Mouse (Mus musculus) forebrain, embryonic 14.5 days (tissue): Measurements from ENCODE around the gene Nudt15. TPM values are rescaled to one million over a fixed set of nuclear protein-coding genes. Genes with fewer than 3 reads are reported as not detected.
A peak's percentile ranks its signal among the peaks of the same experiment; 100 is the strongest.
"Not testable (repeated sequence)": the region's sequence is repeated elsewhere in the genome, so short reads cannot be mapped to it uniquely, and the experiment has no call there.

Experiments
- ATAC-seq: fragments of 200-750 bp; cut with Nextera tagmentation; 2 replicates; pipeline ENCODE4 v1.8.0; 2017; ENCODE audit warnings: mild to moderate bottlenecking, moderate library complexity
- DNase-seq: peaks from one replicate; pipeline ENCODE4 v3.0.0-alpha.2; 2015; ENCODE audit warnings: low spot score
- H3K27ac ChIP-seq: fragments of 300-500 bp; sonication (generic); 2 replicates; pipeline ENCODE4 v1.5.1; 2014; ENCODE audit warnings: low read depth, mild to moderate bottlenecking, control low read depth, low read length, moderate library complexity
- H3K27me3 ChIP-seq: fragments of 300-500 bp; sonication (generic); replicated peaks from 2 replicates; pipeline ENCODE4 v1.6.1; 2014; ENCODE audit warnings: low read length, control low read depth, mixed read lengths; ENCODE audit not compliant: control insufficient read depth, insufficient read depth
- H3K36me3 ChIP-seq: fragments of 300-500 bp; sonication (generic); 2 replicates; pipeline ENCODE4 v1.6.1; 2014; ENCODE audit warnings: low read length, control low read depth; ENCODE audit not compliant: control insufficient read depth, insufficient read depth
- H3K4me1 ChIP-seq: fragments of 300-500 bp; sonication (generic); 2 replicates; pipeline ENCODE4 v1.6.1; 2014; ENCODE audit warnings: antibody characterized with exemption, low read length, control low read depth; ENCODE audit not compliant: control insufficient read depth, insufficient read depth
- H3K4me2 ChIP-seq: fragments of 300-500 bp; sonication (generic); 2 replicates; pipeline ENCODE4 v1.6.1; 2014; ENCODE audit warnings: mild to moderate bottlenecking, control low read depth, low read length
- H3K4me3 ChIP-seq: fragments of 300-500 bp; sonication (generic); 2 replicates; pipeline ENCODE4 v1.5.1; 2014; ENCODE audit warnings: low read depth, low read length, control low read depth
- H3K9ac ChIP-seq: fragments of 300-500 bp; sonication (generic); 2 replicates; pipeline ENCODE4 v1.6.1; 2014; ENCODE audit warnings: mild to moderate bottlenecking, low read length, control low read depth, moderate library complexity
- H3K9me3 ChIP-seq: fragments of 300-500 bp; sonication (generic); replicated peaks from 2 replicates; pipeline ENCODE4 v1.6.1; 2016; ENCODE audit warnings: low read length, control low read depth, mixed read lengths; ENCODE audit not compliant: control insufficient read depth
- WGBS: fragments of 180-500 bp; shearing (Covaris S2); extraction: QIAGEN DNeasy Blood & Tissue Kit; methylation state at CpG from one replicate; pipeline ENCODE4 v1.1.7; 2014; 5-methylcytosine and 5-hydroxymethylcytosine counted together
- polyA plus RNA-seq: library from polyadenylated mRNA; unstranded; fragments of >200 nt; fragmentation: Nextera tagmentation; extraction: Ambion mirVana; gene quantifications from 2 replicates; pipeline ENCODE4 v1.2.1, GENCODE M21; 2014

Nudt15 gene
- 8.2 and 9.1 TPM in 2 replicates for polyA plus RNA-seq

DNA sequence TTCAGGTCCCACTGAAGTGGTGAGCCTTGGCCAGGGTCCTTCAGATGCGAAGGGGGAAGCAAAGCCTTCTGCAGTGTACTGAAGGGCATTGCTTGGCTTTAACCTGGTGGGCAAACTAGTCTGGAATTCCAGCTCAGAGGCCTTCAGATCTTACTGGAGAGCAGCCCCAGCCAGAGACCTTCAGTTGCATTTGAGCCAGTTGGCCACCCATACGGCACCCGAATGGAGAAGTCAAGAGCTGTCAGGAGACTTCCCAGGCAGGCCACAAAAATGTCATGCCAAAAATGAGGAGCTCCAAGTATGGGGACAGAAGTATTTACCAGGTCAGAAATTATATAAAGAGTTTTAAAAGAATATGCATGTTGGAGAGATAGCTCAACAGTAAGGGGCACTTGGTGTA lies at the start of gene Nudt15:
Gene Nudt15, minus strand, starts transcription at position 192 of the 400 bp plus-strand sequence.
- 94% methylated on average over 3 of the region's 3 CpGs for WGBS
- no peak for ATAC-seq
- H3K36me3 ChIP-seq, result no peaks in the 10 kb centered on the region
- DNase-seq, result no peak
- no peaks in the 10 kb centered on the region for H3K4me1 ChIP-seq
- H3K4me3 ChIP-seq, result no peak within 1 kb of the TSS
- H3K9ac ChIP-seq, result no peak within 1 kb of the TSS
- no peaks in the 10 kb centered on the region for H3K27me3 ChIP-seq
- no peak within 1 kb of the TSS for H3K4me2 ChIP-seq
- no peaks in the 10 kb centered on the region for H3K9me3 ChIP-seq
- H3K27ac ChIP-seq, result no peak within 1 kb of the TSS

GRCm38 (mm10) chr14:73592166-73592565 lies 44.1 kb upstream of the Nudt15 start:
- H3K9me3 ChIP-seq, result no peaks in the 10 kb centered on the region
- DNase-seq (no peak), ATAC-seq (no peak)
- no peaks in the 10 kb centered on the region for H3K4me1 ChIP-seq
- peaks cover 45% of the 10 kb centered on the region for H3K36me3 ChIP-seq
- H3K27me3 ChIP-seq, result no peaks in the 10 kb centered on the region
- no peak overlapping the region for H3K9ac ChIP-seq
- no peak overlapping the region for H3K4me2 ChIP-seq
- no peak overlapping the region for H3K4me3 ChIP-seq
- no peak overlapping the region for H3K27ac ChIP-seq
- 88% methylated on average over 1 of the region's 1 CpGs for WGBS

DNA sequence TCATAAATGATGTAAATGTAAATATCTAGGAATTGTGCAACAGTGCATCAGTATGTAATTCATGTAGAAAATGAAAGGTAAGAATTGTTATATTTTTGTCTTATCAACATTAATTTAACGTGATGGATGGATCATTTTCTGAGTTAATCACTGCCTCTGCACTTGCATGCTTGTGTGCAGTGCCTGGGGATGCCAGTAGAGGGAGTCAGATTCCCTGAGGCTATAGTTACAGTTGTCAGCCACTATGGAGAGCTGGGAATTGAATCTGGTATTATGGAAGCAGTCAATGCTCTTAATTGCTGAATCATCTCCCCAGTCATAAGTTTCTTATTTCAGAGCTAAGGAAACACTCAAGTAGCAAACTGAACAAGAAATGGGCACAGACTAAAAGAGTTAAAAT lies 40.0 kb upstream of the Nudt15 start:
- no peak for ATAC-seq
- no peak for DNase-seq
- peaks cover 22% of the 10 kb centered on the region for H3K36me3 ChIP-seq
- no peak overlapping the region for H3K4me3 ChIP-seq
- WGBS, result 75% methylated on average over 1 of the region's 1 CpGs
- no peaks in the 10 kb centered on the region for H3K4me1 ChIP-seq
- H3K27me3 ChIP-seq, result no peaks in the 10 kb centered on the region
- no peak overlapping the region for H3K4me2 ChIP-seq
- H3K27ac ChIP-seq, result no peak overlapping the region
- H3K9ac ChIP-seq, result no peak overlapping the region
- 0 out of 2 replicates have a peak, but pooled peaks cover 2% of the 10 kb centered on the region for H3K9me3 ChIP-seq

- H3K9me3 ChIP-seq, result no peaks in the 10 kb centered on the region
- no peaks in the 10 kb centered on the region for H3K4me1 ChIP-seq
- no peaks in the 10 kb centered on the region for H3K27me3 ChIP-seq
- no peak overlapping the region for H3K9ac ChIP-seq
- H3K27ac ChIP-seq, result no peak overlapping the region
- no peak for ATAC-seq
- H3K4me3 ChIP-seq, result no peak overlapping the region
- DNase-seq, result no peak
- peaks cover 17% of the 10 kb centered on the region; the same call in 1 of the 2 replicates for H3K36me3 ChIP-seq
- H3K4me2 ChIP-seq, result no peak overlapping the region
Measured at GRCm38 (mm10) chr14:73576336-73576735, 28.3 kb upstream of the Nudt15 start.

DNA sequence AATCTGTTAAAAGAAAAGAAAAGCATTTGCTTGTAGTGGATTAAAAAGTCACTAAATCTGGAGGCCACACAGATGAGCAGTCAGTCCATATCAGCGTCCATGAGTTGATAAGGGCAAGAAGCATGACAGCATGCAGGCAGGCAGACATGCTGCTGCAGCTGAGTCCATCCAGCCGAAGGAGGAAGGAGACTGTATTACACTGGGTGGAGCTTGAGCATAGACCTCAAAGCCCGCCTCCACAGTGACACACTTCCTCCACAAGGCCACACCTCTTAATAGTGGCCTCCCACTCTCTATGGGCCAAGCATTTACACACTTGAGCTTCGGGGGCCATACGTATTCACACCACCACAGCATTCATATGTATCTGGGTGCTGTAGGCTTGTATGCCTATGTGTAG lies 26.0 kb upstream of the Nudt15 start:
- Histone ChIP-seq H3K36me3 (peaks cover 15% of the 10 kb centered on the region), H3K9me3 (no peaks in the 10 kb centered on the region), H3K4me1 (no peaks in the 10 kb centered on the region), H3K4me2 (no peak overlapping the region), H3K27me3 (no peaks in the 10 kb centered on the region), H3K4me3 (no peak overlapping the region), H3K27ac (no peak overlapping the region), H3K9ac (no peak overlapping the region)
- ATAC-seq (no peak), DNase-seq (no peak)
- 90% methylated on average over 5 of the region's 5 CpGs for WGBS

DNA sequence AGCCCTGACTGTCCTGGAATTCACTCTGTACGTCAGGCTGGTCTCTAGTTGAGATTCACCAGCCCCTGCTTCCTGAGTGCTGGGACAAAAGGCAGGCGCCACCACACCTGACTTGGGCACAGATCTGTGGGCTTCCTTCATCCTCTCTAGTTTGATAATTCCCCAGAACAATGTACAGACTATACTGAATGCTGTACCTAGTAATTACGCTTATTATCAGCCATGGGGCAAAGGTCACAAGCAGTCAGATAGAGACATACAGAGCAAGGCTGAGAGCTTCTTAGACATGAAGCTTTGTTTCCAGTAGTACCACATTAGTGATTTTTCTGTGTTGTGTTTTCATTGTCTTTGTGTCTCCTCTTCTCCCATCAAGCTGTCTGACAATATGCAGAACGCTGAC lies 23.1 kb upstream of the Nudt15 start:
- Histone ChIP-seq H3K4me1 (no peaks in the 10 kb centered on the region), H3K27me3 (no peaks in the 10 kb centered on the region), H3K4me3 (no peak overlapping the region), H3K9me3 (no peaks in the 10 kb centered on the region), H3K4me2 (no peak overlapping the region), H3K9ac (no peak overlapping the region), H3K36me3 (peaks cover 20% of the 10 kb centered on the region), H3K27ac (no peak overlapping the region)
- DNase-seq, result no peak
- WGBS, result 90% methylated on average over 4 of the region's 4 CpGs
- no peak for ATAC-seq

DNA sequence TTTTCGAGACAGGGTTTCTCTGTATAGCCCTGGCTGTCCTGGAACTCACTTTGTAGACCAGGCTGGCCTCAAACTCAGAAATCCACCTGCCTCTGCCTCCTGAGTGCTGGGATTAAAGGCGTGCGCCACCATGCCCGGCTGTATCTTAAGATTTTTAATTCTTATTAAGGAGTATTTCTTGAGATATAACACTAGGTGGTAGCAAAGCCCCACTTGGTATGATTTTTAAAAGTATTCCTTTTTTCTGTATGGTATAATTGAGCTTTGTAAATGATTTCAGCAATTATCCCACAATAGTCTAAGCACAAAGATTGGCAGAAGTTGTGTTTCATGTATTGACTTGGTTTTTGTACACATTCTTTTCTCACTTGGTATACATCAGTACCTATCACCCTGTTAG lies 21.8 kb upstream of the Nudt15 start:
- H3K4me1 ChIP-seq, H3K27me3 ChIP-seq, ATAC-seq, H3K27ac ChIP-seq, H3K4me3 ChIP-seq, H3K9ac ChIP-seq, H3K9me3 ChIP-seq, H3K4me2 ChIP-seq: not testable (repeated sequence)
- peak; percentile 28 for DNase-seq
- H3K36me3 ChIP-seq, result peaks cover 20% of the 10 kb centered on the region
- WGBS, result 88% methylated on average over 4 of the region's 4 CpGs

GRCm38 (mm10) chr14:73553122-73553696 lies 5.2 kb upstream of the Nudt15 start:
- WGBS, result under 1% methylated on average over 10 of the region's 10 CpGs
- peak overlapping the region; percentile 65; the same call in 1 of the 2 replicates for H3K27ac ChIP-seq
- peak overlapping the region; percentile 95 for H3K9ac ChIP-seq
- H3K4me2 ChIP-seq, result peak overlapping the region; percentile 76
- no peaks in the 10 kb centered on the region for H3K27me3 ChIP-seq
- ATAC-seq (no peak; the same call in 1 of the 2 replicates), DNase-seq (no peak)
- H3K4me3 ChIP-seq, result peak overlapping the region; percentile 96
- no peaks in the 10 kb centered on the region for H3K9me3 ChIP-seq
- no peaks in the 10 kb centered on the region for H3K36me3 ChIP-seq
- peaks cover 6% of the 10 kb centered on the region for H3K4me1 ChIP-seq

DNA sequence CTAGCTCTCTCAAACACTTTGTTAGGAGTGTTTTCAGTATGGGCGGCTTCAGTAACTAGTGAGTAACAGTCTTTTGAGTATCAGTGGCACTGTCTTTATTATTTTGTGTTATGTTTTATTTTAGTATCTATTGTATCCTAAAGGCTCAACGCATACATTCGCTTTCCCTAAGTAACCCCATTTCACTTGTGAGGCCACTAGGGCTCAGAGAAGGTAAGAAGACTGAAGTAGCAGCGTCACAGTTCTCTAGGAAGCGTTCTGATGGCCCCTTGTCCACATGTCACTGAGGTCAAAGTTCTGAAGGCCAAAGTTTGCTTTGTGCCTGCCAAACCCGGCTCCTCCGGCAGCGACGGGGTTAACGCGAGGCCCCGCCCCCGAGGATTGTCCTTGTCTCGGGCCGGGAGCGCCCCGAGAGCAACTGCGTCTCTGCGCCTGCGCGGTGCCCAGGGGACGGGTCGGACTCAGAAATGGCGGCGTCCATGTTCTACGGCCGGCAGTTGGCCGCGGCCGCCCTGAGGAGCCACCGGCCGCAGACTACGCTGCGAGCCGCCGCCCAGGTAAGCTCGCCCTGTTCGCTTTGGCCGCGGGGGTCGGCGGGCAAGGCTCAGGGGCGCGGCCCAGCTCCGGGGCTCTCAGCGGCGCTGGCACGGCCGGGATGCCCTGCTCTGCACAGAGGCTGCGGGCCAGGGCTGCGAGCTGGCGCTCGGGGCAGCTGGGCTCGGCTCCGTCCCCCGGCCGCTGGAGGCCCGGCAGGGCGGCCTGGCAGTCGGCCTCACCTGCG lies 4.5 kb upstream of the Nudt15 start:
- peak; percentile 97 for ATAC-seq
- H3K4me1 ChIP-seq, result peaks cover 6% of the 10 kb centered on the region
- H3K9ac ChIP-seq, result peak overlapping the region; percentile 95
- no peaks in the 10 kb centered on the region for H3K9me3 ChIP-seq
- no peaks in the 10 kb centered on the region for H3K27me3 ChIP-seq
- H3K27ac ChIP-seq, result peak overlapping the region; percentile 65
- H3K4me2 ChIP-seq, result peak overlapping the region; percentile 76
- 4% methylated on average over 61 of the region's 61 CpGs for WGBS
- no peaks in the 10 kb centered on the region for H3K36me3 ChIP-seq
- peak; percentile 96 for DNase-seq
- H3K4me3 ChIP-seq, result peak overlapping the region; percentile 96
